Mouse (Mus musculus): Measurements from ENCODE around the gene Pla2g16.

Pla2g16 gene

GRCm38 (mm10) chr19:7611942-7612757, 54.9 kb downstream of the Pla2g16 start, which contains the start of gene Hrasls5:
Hrasls5 (plus strand) TSS chr19:7612541.
- no peak for DNase-seq (ENCODE audit: low spot score in 2 of 2)

- DNase-seq (ENCODE audit: low spot score in 2 of 2) = no peak
These were observed 55.9 kb downstream of the Pla2g16 start for GRCm38 (mm10) chr19:7613151-7613550.

- DNase-seq (ENCODE audit: low spot score in 2 of 2) = no peak
These were observed 59.1 kb downstream of the Pla2g16 start for GRCm38 (mm10) chr19:7616231-7616930.

GRCm38 (mm10) chr19:7617085-7617484, 59.8 kb downstream of the Pla2g16 start:
- DNase-seq (ENCODE audit: low spot score in 2 of 2) = no peak

- peak; percentile 46 to 63 for DNase-seq (ENCODE audit: low spot score in 2 of 2)
These were observed 60.4 kb downstream of the Pla2g16 start for GRCm38 (mm10) chr19:7617696-7618095.

- no peak for DNase-seq (ENCODE audit: low spot score in 2 of 2)
These were observed 75.8 kb downstream of the Pla2g16 start for GRCm38 (mm10) chr19:7633021-7633420.

- DNase-seq (ENCODE audit: low spot score in 2 of 2) = no peak
These were observed 76.5 kb downstream of the Pla2g16 start for GRCm38 (mm10) chr19:7633786-7634185.
